Mouse (Mus musculus) E14TG2a.4 (cell line): Measurements from ENCODE around the gene Prrg2.

ENCODE experiments used
- CTCF ChIP-seq: conservative IDR thresholded peaks from 2 replicates; pipeline ENCODE4 v1.5.1; 2014; ENCODE audit warnings: low read length
- NANOG ChIP-seq: IDR thresholded peaks from 2 replicates; pipeline ENCODE4 v1.6.1; 2014; ENCODE audit warnings: borderline replicate concordance, low read length, mixed read lengths
- POU5F1 ChIP-seq: IDR thresholded peaks from 2 replicates; pipeline ENCODE4 v1.6.1; 2014; ENCODE audit warnings: low read length, borderline replicate concordance

DNA sequence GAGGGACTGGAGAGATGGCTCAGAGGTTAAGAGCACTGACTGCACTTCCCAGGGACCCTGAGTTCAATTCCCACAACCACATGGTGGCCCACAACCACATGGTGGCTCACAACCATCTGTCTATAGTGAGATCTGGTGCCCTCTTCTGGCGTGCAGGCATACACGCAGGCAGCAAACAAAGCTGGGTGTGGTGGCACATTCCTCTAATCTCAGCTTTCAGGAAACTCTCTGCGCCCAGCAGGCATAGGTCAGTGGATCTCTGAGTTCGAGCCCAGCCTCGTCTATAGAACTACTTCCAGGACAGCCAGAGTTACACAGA is 5.5 kb upstream of the Prrg2 start:
- TF ChIP-seq CTCF, result peak; percentile 74
- TF ChIP-seq NANOG, result no peak
- TF ChIP-seq POU5F1, result no peak
